Mouse (Mus musculus): ENCODE results near the gene Prl8a8.

Gene Prl8a8

DNA sequence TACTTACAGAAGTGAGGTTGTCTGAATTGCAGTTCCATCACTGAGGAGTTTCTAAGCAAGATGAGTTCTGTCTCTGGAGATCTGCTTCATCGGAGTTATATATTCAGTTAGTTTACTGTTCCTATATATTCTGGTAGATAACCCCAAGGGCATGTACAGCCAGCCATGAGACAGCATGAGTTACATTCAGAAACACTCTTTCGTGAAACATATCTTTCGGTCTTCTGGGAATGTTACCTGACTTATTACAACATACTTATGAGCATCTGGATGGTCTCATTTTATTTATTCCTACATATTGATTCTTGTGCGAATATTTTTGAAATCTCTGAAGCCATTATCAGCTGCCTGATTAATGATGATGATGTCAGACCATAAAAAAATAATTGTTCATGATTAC, at the start of gene Prl8a8:
Gene Prl8a8, minus strand, starts transcription at position 101 of the 400 bp plus-strand sequence.
- no peak for DNase-seq (ENCODE audit: low spot score in 2 of 2)

DNA sequence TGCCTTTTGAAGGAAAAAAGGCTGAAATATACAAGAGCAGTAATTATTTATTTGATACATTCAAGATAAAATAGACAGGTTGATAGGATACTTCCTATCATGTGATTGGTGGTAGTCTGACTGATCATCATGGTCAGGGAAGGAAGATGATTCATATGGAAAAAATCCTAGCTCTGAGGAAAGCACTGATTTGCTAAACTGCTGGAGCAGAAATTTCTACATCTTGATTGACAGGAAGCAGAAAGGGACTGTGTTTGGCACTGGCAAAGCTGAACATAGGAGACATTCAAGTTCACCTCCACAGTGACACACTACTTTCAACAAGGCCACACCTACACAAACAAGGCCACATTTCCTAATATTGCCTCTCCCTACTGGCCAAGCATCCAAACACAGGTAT, 40.3 kb upstream of the Prl8a8 start:
- DNase-seq (ENCODE audit: low spot score in 2 of 2) = no peak

- no peak for DNase-seq (ENCODE audit: low spot score in 2 of 2)
Measured at GRCm38 (mm10) chr13:27523156-27523555, 10.1 kb upstream of the Prl8a8 start.

DNA sequence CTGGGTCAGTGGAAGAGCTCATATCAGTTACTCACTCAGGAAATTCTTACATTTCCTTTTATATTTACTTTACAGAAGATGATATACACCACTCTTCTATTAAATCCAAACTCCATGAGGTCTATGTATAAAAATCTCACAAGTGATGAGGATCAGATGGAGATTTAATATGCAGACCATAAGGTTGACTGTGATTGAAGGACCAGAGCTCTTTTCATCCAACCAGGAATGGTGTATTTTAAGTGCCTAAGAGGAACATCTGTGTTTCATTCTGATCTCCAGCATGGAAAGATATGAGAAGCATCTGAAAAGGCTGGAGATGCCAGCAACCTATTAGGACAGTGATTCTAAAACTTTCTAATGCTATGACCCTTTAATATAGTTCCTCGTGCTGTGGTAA, 5.4 kb downstream of the Prl8a8 start:
- no peak for DNase-seq (ENCODE audit: low spot score in 2 of 2)

Measured in spleen, postnatal 14 days (tissue).